Mouse (Mus musculus) heart, postnatal 0 days (tissue): ENCODE results near the gene Tead2.

Source experiments
- CTCF ChIP-seq: IDR thresholded peaks from 2 replicates; pipeline ENCODE4 v1.5.1; 2016; ENCODE audit warnings: antibody characterized with exemption, control low read depth, low read depth
- EP300 ChIP-seq: IDR thresholded peaks from 2 replicates; pipeline ENCODE4 v1.6.1; 2016; ENCODE audit warnings: antibody characterized with exemption, low read depth

- no peak for TF ChIP-seq CTCF
- TF ChIP-seq EP300: no peak
Measured at GRCm38 (mm10) chr7:45215673-45216441, at the start of gene Tead2.
